Mouse (Mus musculus): Measurements from ENCODE around the gene Gm8926. TPM values are rescaled to one million over a fixed set of nuclear protein-coding genes. Genes with fewer than 3 reads are reported as not detected.

The Gm8926 gene
- polyA plus RNA-seq (2012; rRNA removed) = not detected in 2 replicates

GRCm38 (mm10) chr5:11770248-11770647, at the start of gene Gm8926:
Gene Gm8926 (plus strand): TSS chr5:11770548.

Other genes starting within 250 kb of the Gm8926 start
- not detected in 2 replicates for gene Gm6460, start 175.6 kb upstream of the Gm8926 start, polyA plus RNA-seq (2012; rRNA removed)
- gene Gm8922, start 88.6 kb upstream of the Gm8926 start, polyA plus RNA-seq (2012; rRNA removed) = not detected in 2 replicates
- gene Gm6465, start 75.0 kb downstream of the Gm8926 start, polyA plus RNA-seq (2012; rRNA removed) = not detected in 2 replicates
- gene 4933402N22Rik, start 147.5 kb downstream of the Gm8926 start, polyA plus RNA-seq (2012; rRNA removed) = not detected in 2 replicates

Data from liver, embryonic 18 days (tissue).